Mouse (Mus musculus): ENCODE results near the gene Ttc7b. TPM values are rescaled to one million over a fixed set of nuclear protein-coding genes. Genes with fewer than 3 reads are reported as not detected.

Gene Ttc7b
- polyA plus RNA-seq, 1 experiment: 20.4 TPM

GRCm38 (mm10) chr12:100299322-100299726 is 221.3 kb downstream of the Ttc7b start:
- no peak for DNase-seq (ENCODE audit: low read depth in 1 of 2, low spot score in 2 of 2)
- Histone ChIP-seq H3K27ac (ENCODE audit: insufficient read depth, low read length) (no peak overlapping the region), H3K27me3 (ENCODE audit: control insufficient read depth, insufficient read depth, low read length) (no peaks in the 10 kb centered on the region), H3K4me3 (ENCODE audit: extremely low read depth, insufficient read depth, insufficient read length) (no peak overlapping the region), H3K4me1 (ENCODE audit: control insufficient read depth, insufficient read depth, insufficient read length) (no peaks in the 10 kb centered on the region), H3K36me3 (ENCODE audit: control insufficient read depth, insufficient read depth, low read length) (no peaks in the 10 kb centered on the region)
- 88% methylated on average over 8 of the region's 8 CpGs for WGBS
- no peak for TF ChIP-seq POLR2A (IDR thresholded peaks at IDR 0.05; ENCODE audit: low read depth, low read length)
- no peak for TF ChIP-seq CTCF (IDR thresholded peaks at IDR 0.05; ENCODE audit: extremely low read depth, insufficient read depth, insufficient read length, insufficient replicate concordance)

GRCm38 (mm10) chr12:100298788-100299187 is 221.8 kb downstream of the Ttc7b start:
- H3K4me3 ChIP-seq (ENCODE audit: extremely low read depth, insufficient read depth, insufficient read length): no peak overlapping the region
- no peak overlapping the region for H3K27ac ChIP-seq (ENCODE audit: insufficient read depth, low read length)
- H3K36me3 ChIP-seq (ENCODE audit: control insufficient read depth, insufficient read depth, low read length): no peaks in the 10 kb centered on the region
- TF ChIP-seq CTCF (IDR thresholded peaks at IDR 0.05; ENCODE audit: extremely low read depth, insufficient read depth, insufficient read length, insufficient replicate concordance): no peak
- no peak for TF ChIP-seq POLR2A (IDR thresholded peaks at IDR 0.05; ENCODE audit: low read depth, low read length)
- H3K27me3 ChIP-seq (ENCODE audit: control insufficient read depth, insufficient read depth, low read length): no peaks in the 10 kb centered on the region
- DNase-seq (ENCODE audit: low read depth in 1 of 2, low spot score in 2 of 2): no peak
- WGBS: 87% methylated on average over 2 of the region's 2 CpGs
- H3K4me1 ChIP-seq (ENCODE audit: control insufficient read depth, insufficient read depth, insufficient read length): no peaks in the 10 kb centered on the region

- no peak for TF ChIP-seq POLR2A (IDR thresholded peaks at IDR 0.05; ENCODE audit: low read depth, low read length)
- no peak for TF ChIP-seq CTCF (IDR thresholded peaks at IDR 0.05; ENCODE audit: extremely low read depth, insufficient read depth, insufficient read length, insufficient replicate concordance)
- Histone ChIP-seq H3K27me3 (ENCODE audit: control insufficient read depth, insufficient read depth, low read length) (no peaks in the 10 kb centered on the region), H3K4me1 (ENCODE audit: control insufficient read depth, insufficient read depth, insufficient read length) (no peaks in the 10 kb centered on the region), H3K36me3 (ENCODE audit: control insufficient read depth, insufficient read depth, low read length) (no peaks in the 10 kb centered on the region), H3K27ac (ENCODE audit: insufficient read depth, low read length) (no peak overlapping the region), H3K4me3 (ENCODE audit: extremely low read depth, insufficient read depth, insufficient read length) (no peak overlapping the region)
- 89% methylated on average over 4 of the region's 4 CpGs for WGBS
- no peak for DNase-seq (ENCODE audit: low read depth in 1 of 2, low spot score in 2 of 2)
These were observed 222.7 kb downstream of the Ttc7b start for GRCm38 (mm10) chr12:100297961-100298360.

GRCm38 (mm10) chr12:100294457-100294856 is 226.2 kb downstream of the Ttc7b start:
- H3K36me3 ChIP-seq (ENCODE audit: control insufficient read depth, insufficient read depth, low read length): no peaks in the 10 kb centered on the region
- no peaks in the 10 kb centered on the region for H3K27me3 ChIP-seq (ENCODE audit: control insufficient read depth, insufficient read depth, low read length)
- 96% methylated on average over 2 of the region's 2 CpGs for WGBS
- no peak overlapping the region for H3K27ac ChIP-seq (ENCODE audit: insufficient read depth, low read length)
- no peaks in the 10 kb centered on the region for H3K4me1 ChIP-seq (ENCODE audit: control insufficient read depth, insufficient read depth, insufficient read length)
- no peak for DNase-seq (ENCODE audit: low read depth in 1 of 2, low spot score in 2 of 2)
- TF ChIP-seq POLR2A (IDR thresholded peaks at IDR 0.05; ENCODE audit: low read depth, low read length) (no peak), CTCF (IDR thresholded peaks at IDR 0.05; ENCODE audit: extremely low read depth, insufficient read depth, insufficient read length, insufficient replicate concordance) (no peak)
- no peak overlapping the region for H3K4me3 ChIP-seq (ENCODE audit: extremely low read depth, insufficient read depth, insufficient read length)

- H3K27ac ChIP-seq (ENCODE audit: insufficient read depth, low read length): no peak overlapping the region
- H3K4me3 ChIP-seq (ENCODE audit: extremely low read depth, insufficient read depth, insufficient read length): no peak overlapping the region
- 77% methylated on average over 9 of the region's 9 CpGs for WGBS
- TF ChIP-seq POLR2A (IDR thresholded peaks at IDR 0.05; ENCODE audit: low read depth, low read length) (no peak), CTCF (IDR thresholded peaks at IDR 0.05; ENCODE audit: extremely low read depth, insufficient read depth, insufficient read length, insufficient replicate concordance) (no peak)
- no peaks in the 10 kb centered on the region for H3K4me1 ChIP-seq (ENCODE audit: control insufficient read depth, insufficient read depth, insufficient read length)
- H3K27me3 ChIP-seq (ENCODE audit: control insufficient read depth, insufficient read depth, low read length): no peaks in the 10 kb centered on the region
- no peaks in the 10 kb centered on the region for H3K36me3 ChIP-seq (ENCODE audit: control insufficient read depth, insufficient read depth, low read length)
- no peak for DNase-seq (ENCODE audit: low read depth in 1 of 2, low spot score in 2 of 2)
These were observed 226.7 kb downstream of the Ttc7b start for GRCm38 (mm10) chr12:100293956-100294355.

- WGBS: 77% methylated on average over 18 of the region's 18 CpGs
- no peaks in the 10 kb centered on the region for H3K4me1 ChIP-seq (ENCODE audit: control insufficient read depth, insufficient read depth, insufficient read length)
- H3K4me3 ChIP-seq (ENCODE audit: extremely low read depth, insufficient read depth, insufficient read length): no peak overlapping the region
- no peaks in the 10 kb centered on the region for H3K27me3 ChIP-seq (ENCODE audit: control insufficient read depth, insufficient read depth, low read length)
- no peaks in the 10 kb centered on the region for H3K36me3 ChIP-seq (ENCODE audit: control insufficient read depth, insufficient read depth, low read length)
- H3K27ac ChIP-seq (ENCODE audit: insufficient read depth, low read length): no peak overlapping the region
- TF ChIP-seq CTCF (IDR thresholded peaks at IDR 0.05; ENCODE audit: extremely low read depth, insufficient read depth, insufficient read length, insufficient replicate concordance) (no peak), POLR2A (IDR thresholded peaks at IDR 0.05; ENCODE audit: low read depth, low read length) (no peak)
- no peak for DNase-seq (ENCODE audit: low read depth in 1 of 2, low spot score in 2 of 2)
These were observed 229.6 kb downstream of the Ttc7b start for GRCm38 (mm10) chr12:100290711-100291685.

- H3K4me1 ChIP-seq (ENCODE audit: control insufficient read depth, insufficient read depth, insufficient read length): no peaks in the 10 kb centered on the region
- no peak overlapping the region for H3K4me3 ChIP-seq (ENCODE audit: extremely low read depth, insufficient read depth, insufficient read length)
- no peak for DNase-seq (ENCODE audit: low read depth in 1 of 2, low spot score in 2 of 2)
- H3K36me3 ChIP-seq (ENCODE audit: control insufficient read depth, insufficient read depth, low read length): no peaks in the 10 kb centered on the region
- no peaks in the 10 kb centered on the region for H3K27me3 ChIP-seq (ENCODE audit: control insufficient read depth, insufficient read depth, low read length)
- no peak for TF ChIP-seq CTCF (IDR thresholded peaks at IDR 0.05; ENCODE audit: extremely low read depth, insufficient read depth, insufficient read length, insufficient replicate concordance)
- TF ChIP-seq POLR2A (IDR thresholded peaks at IDR 0.05; ENCODE audit: low read depth, low read length): no peak
- WGBS: 85% methylated on average over 11 of the region's 11 CpGs
- H3K27ac ChIP-seq (ENCODE audit: insufficient read depth, low read length): no peak overlapping the region
These were observed 230.5 kb downstream of the Ttc7b start for GRCm38 (mm10) chr12:100290178-100290531.

All from spleen, adult 2 months (tissue).